Mouse (Mus musculus) bone marrow, adult 2 months (tissue): ENCODE measurements around the gene Acox3. TPM values are rescaled to one million over a fixed set of nuclear protein-coding genes. Genes with fewer than 3 reads are reported as not detected.

Source experiments
- H3K27ac ChIP-seq: fragments of 200-500 bp; 2 replicates; pipeline ENCODE4 v1.5.1; 2012; ENCODE audit warnings: low read depth, mild to moderate bottlenecking, control low read depth, inconsistent platforms, low read length; ENCODE audit not compliant: control insufficient read depth, poor library complexity, insufficient read depth
- H3K4me1 ChIP-seq: fragments of 200-500 bp; 2 replicates; pipeline ENCODE4 v1.6.1; 2011; ENCODE audit warnings: low read length; ENCODE audit not compliant: control insufficient read depth, insufficient read depth
- H3K4me3 ChIP-seq: fragments of 200-500 bp; replicated peaks from 2 replicates; pipeline ENCODE3; 2011; ENCODE audit warnings: mild to moderate bottlenecking, low read depth, low read length, control low read depth; ENCODE audit not compliant: control insufficient read depth
- CTCF ChIP-seq: fragments of 200-500 bp; IDR thresholded peaks from 2 replicates; pipeline ENCODE4 v1.5.1; 2011; ENCODE audit warnings: low read length, control low read depth; ENCODE audit not compliant: control insufficient read depth, insufficient read depth
- POLR2A ChIP-seq: fragments of 200-500 bp; IDR thresholded peaks from 2 replicates; pipeline ENCODE4 v1.6.1; 2011; ENCODE audit warnings: low read depth, mild to moderate bottlenecking, control low read depth, low read length, borderline replicate concordance; ENCODE audit not compliant: control insufficient read depth
- WGBS: fragments of 180-500 bp; shearing (Covaris S2); methylation state at CpG from one replicate; pipeline ENCODE4 v1.1.7; 2018; 5-methylcytosine and 5-hydroxymethylcytosine counted together
- polyA plus RNA-seq: library from polyadenylated mRNA; stranded (reverse); fragments of >200 nt; gene quantifications from 2 replicates; pipeline ENCODE4 v1.2.4, GENCODE M21; 2011; ENCODE audit warnings: low replicate concordance; ENCODE audit not compliant: missing spikeins, insufficient read depth, insufficient read length

The Acox3 gene
- polyA plus RNA-seq, 1 experiment = 35.8 TPM

GRCm38 (mm10) chr5:35655753-35656485 is 73.1 kb downstream of the Acox3 start:
- WGBS = 75% methylated on average over 10 of the region's 10 CpGs
- no peak overlapping the region for H3K4me3 ChIP-seq
- no peaks in the 10 kb centered on the region; the same call in 1 of the 2 replicates for H3K4me1 ChIP-seq
- no peak overlapping the region for H3K27ac ChIP-seq
- TF ChIP-seq POLR2A = no peak
- no peak for TF ChIP-seq CTCF

DNA sequence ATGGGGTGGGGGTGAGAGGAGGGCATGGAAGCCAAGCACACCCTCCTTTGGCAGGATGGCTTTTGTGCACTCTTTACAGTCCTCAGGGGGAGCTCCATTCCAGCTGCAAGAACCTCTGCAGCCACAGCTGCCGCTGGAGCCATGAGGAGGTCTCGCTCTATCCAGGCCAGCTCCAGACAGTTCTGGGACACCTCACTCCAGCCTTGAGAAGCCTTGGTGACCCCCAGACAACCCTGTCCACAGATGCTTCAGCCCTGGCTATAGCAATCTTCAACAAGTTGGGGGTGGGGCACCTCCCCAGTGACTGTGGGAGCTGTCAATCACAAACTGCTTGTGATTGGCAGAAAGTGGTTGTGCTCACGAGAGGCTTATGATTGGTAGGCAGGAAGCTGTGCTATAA is 76.7 kb downstream of the Acox3 start:
- Histone ChIP-seq H3K4me1 (no peaks in the 10 kb centered on the region; the same call in 1 of the 2 replicates), H3K4me3 (no peak overlapping the region), H3K27ac (no peak overlapping the region)
- TF ChIP-seq CTCF (no peak), POLR2A (no peak)
- 55% methylated on average over 3 of the region's 3 CpGs for WGBS

GRCm38 (mm10) chr5:35661210-35661609 is 78.4 kb downstream of the Acox3 start:
- H3K27ac ChIP-seq = no peak overlapping the region
- 82% methylated on average over 6 of the region's 6 CpGs for whole genome bisulfite sequencing
- no peaks in the 10 kb centered on the region for H3K4me1 ChIP-seq
- H3K4me3 ChIP-seq = no peak overlapping the region
- TF ChIP-seq CTCF (no peak), POLR2A (no peak)

DNA sequence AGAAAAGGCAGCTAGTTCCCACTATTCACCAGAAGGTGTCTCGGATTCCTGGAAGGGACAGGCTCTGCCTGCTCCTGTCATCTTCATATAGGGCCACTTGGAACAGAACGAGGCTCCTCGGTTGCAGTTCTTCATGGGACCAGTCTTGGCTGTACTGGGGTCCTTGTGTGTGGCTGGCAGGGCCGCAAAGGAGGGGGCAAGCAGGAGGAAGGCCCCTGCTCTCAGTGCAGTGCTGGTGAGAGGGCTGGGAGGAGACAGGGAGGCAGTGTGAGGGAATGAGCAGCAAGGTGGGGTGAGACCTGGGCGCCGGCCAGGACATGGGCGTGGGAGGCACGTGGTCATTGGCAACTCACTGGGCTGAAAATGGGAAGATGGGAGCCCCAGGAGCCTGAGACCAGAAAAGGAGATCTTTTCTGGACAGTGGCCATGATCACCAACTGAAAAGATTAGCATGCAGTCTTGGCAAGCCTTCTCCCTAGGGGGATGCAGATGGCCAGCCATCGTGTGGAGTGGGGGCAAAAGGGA is 79.2 kb downstream of the Acox3 start:
- no peak overlapping the region for H3K27ac ChIP-seq
- no peak overlapping the region for H3K4me3 ChIP-seq
- WGBS = 77% methylated on average over 9 of the region's 9 CpGs
- no peak for TF ChIP-seq POLR2A
- TF ChIP-seq CTCF = no peak
- no peaks in the 10 kb centered on the region for H3K4me1 ChIP-seq

Other genes with a start within 250 kb of the Acox3 start
- not detected in 2 replicates for gene Hmx1, start 193.9 kb upstream of the Acox3 start, polyA plus RNA-seq
- gene Cpz, start 57.3 kb upstream of the Acox3 start, polyA plus RNA-seq = not detected in 2 replicates
- gene Trmt44, start 8.0 kb upstream of the Acox3 start, polyA plus RNA-seq = 2.4 and 3.0 TPM in 2 replicates
- 1.8 TPM in 1 of 2 replicates, not detected in the other for gene Htra3, start 96.7 kb downstream of the Acox3 start, polyA plus RNA-seq
- gene Sh3tc1, start 156.9 kb downstream of the Acox3 start, polyA plus RNA-seq = 7.9 and 18.9 TPM in 2 replicates
- 2.2 TPM in 1 of 2 replicates, not detected in the other for gene Ablim2, start 174.8 kb downstream of the Acox3 start, polyA plus RNA-seq